Mouse (Mus musculus) neural tube, embryonic 11.5 days (tissue): ENCODE results near the gene Psmc1. TPM values are rescaled to one million over a fixed set of nuclear protein-coding genes. Genes with fewer than 3 reads are reported as not detected.

ENCODE experiments used
- polyA plus RNA-seq: library from polyadenylated mRNA; unstranded; fragments of >200 nt; fragmentation: Nextera tagmentation; extraction: Ambion mirVana; gene quantifications from 2 replicates; pipeline ENCODE4 v1.2.1, GENCODE M21; 2014

Gene Psmc1
- polyA plus RNA-seq, 1 experiment from 2014 or later: 427 TPM

Other genes starting within 250 kb of the Psmc1 start
- 17.1 and 18.6 TPM in 2 replicates for gene Efcab11, start 225.7 kb upstream of the Psmc1 start, polyA plus RNA-seq
- gene Tdp1, start 225.6 kb upstream of the Psmc1 start, polyA plus RNA-seq: 76.2 and 77.3 TPM in 2 replicates
- gene Kcnk13, start 145.7 kb upstream of the Psmc1 start, polyA plus RNA-seq: 0.66 and 1.2 TPM in 2 replicates
- gene Nrde2, start 49.5 kb downstream of the Psmc1 start, polyA plus RNA-seq: 11.9 and 13.6 TPM in 2 replicates
- 1,303 and 1,315 TPM in 2 replicates for gene Calm1, start 89.3 kb downstream of the Psmc1 start, polyA plus RNA-seq